Mouse (Mus musculus) thymus, adult 2 months (tissue): ENCODE data around the gene Safb. TPM values are rescaled to one million over a fixed set of nuclear protein-coding genes. Genes with fewer than 3 reads are reported as not detected.
A peak's percentile ranks its signal among the peaks of the same experiment; 100 is the strongest.

Source experiments
- DNase-seq: peaks from one replicate; pipeline ENCODE4 v3.0.0; 2021
- H3K27ac ChIP-seq: fragments of 200-500 bp; 2 replicates; pipeline ENCODE4 v1.5.1; 2012; ENCODE audit warnings: low read length, control low read depth; ENCODE audit not compliant: control insufficient read depth, insufficient read depth
- H3K27me3 ChIP-seq: fragments of 200-500 bp; 2 replicates; pipeline ENCODE4 v1.6.1; 2012; ENCODE audit warnings: mild to moderate bottlenecking, low read length, moderate library complexity, mixed read lengths; ENCODE audit not compliant: control insufficient read depth, insufficient read depth
- H3K36me3 ChIP-seq: fragments of 200-500 bp; 2 replicates; pipeline ENCODE4 v1.6.1; 2012; ENCODE audit warnings: mild to moderate bottlenecking, low read length, moderate library complexity; ENCODE audit not compliant: control insufficient read depth, insufficient read depth
- H3K4me1 ChIP-seq: fragments of 200-500 bp; replicated peaks from 2 replicates; pipeline ENCODE4 v1.6.1; 2012; ENCODE audit warnings: low read length; ENCODE audit not compliant: control insufficient read depth, insufficient read depth
- H3K4me3 ChIP-seq: fragments of 200-500 bp; 2 replicates; pipeline ENCODE4 v1.5.1; 2012; ENCODE audit warnings: mild to moderate bottlenecking, low read length, control low read depth, moderate library complexity; ENCODE audit not compliant: control insufficient read depth, insufficient read depth
- CTCF ChIP-seq: fragments of 200-500 bp; IDR thresholded peaks from 2 replicates; pipeline ENCODE4 v1.5.1; 2012; ENCODE audit warnings: mild to moderate bottlenecking, control low read depth, low read length, moderate library complexity, borderline replicate concordance; ENCODE audit not compliant: control insufficient read depth, poor library complexity, insufficient read depth; ENCODE audit errors: extremely low read depth
- POLR2A ChIP-seq: fragments of 200-500 bp; IDR thresholded peaks from 2 replicates; pipeline ENCODE4 v1.6.1; 2012; ENCODE audit warnings: mild to moderate bottlenecking, low read length, control low read depth, moderate library complexity; ENCODE audit not compliant: control insufficient read depth, poor library complexity, insufficient read depth; ENCODE audit errors: extremely low read depth
- WGBS: fragments of 180-500 bp; shearing (Covaris S2); methylation state at CpG from one replicate; pipeline ENCODE4 v1.1.7; 2018; 5-methylcytosine and 5-hydroxymethylcytosine counted together
- polyA plus RNA-seq: library from polyadenylated mRNA; depleted of rRNA; stranded (reverse); fragments of >200 nt; gene quantifications from 2 replicates; pipeline ENCODE4 v1.2.3, GENCODE M21; 2012

Gene Safb
- polyA plus RNA-seq, 1 experiment, result 222 TPM

DNA sequence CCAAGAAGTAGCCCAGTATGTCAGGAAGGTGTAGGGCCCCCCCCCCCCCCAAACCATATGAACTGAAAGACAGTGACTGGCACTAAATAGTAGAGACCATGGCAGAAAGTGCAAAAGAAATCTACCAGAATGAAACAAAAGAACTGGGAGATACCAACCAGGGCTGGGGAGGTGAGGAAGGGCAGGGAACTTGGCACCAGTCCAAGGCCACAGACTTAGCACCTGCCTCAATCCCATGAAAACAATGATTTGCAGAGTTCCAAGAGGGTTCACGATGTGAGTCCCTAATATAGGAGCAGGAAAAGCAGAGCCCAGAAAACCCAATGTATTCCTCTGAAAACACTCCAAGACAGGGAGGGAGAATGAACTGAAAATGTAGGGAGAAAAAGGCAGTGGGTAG is 12.5 kb upstream of the Safb start:
- TF ChIP-seq POLR2A, result no peak
- TF ChIP-seq CTCF, result no peak
- peaks cover 79% of the 10 kb centered on the region for H3K36me3 ChIP-seq
- DNase-seq, result no peak
- H3K27me3 ChIP-seq, result no peaks in the 10 kb centered on the region
- H3K4me1 ChIP-seq, result no peaks in the 10 kb centered on the region
- H3K4me3 ChIP-seq, result no peak overlapping the region
- WGBS, result 100% methylated on average over 1 of the region's 1 CpGs
- H3K27ac ChIP-seq, result no peak overlapping the region

GRCm38 (mm10) chr17:56572939-56573338 is 11.7 kb upstream of the Safb start:
- no peak for TF ChIP-seq POLR2A
- no peak for TF ChIP-seq CTCF
- H3K4me1 ChIP-seq, result no peaks in the 10 kb centered on the region
- no peak overlapping the region for H3K27ac ChIP-seq
- H3K27me3 ChIP-seq, result no peaks in the 10 kb centered on the region
- H3K36me3 ChIP-seq, result peaks cover 79% of the 10 kb centered on the region
- H3K4me3 ChIP-seq, result no peak overlapping the region
- WGBS, result 98% methylated on average over 3 of the region's 3 CpGs
- no peak for DNase-seq

- Histone ChIP-seq H3K27ac (no peak overlapping the region), H3K4me1 (peaks cover 25% of the 10 kb centered on the region), H3K27me3 (no peaks in the 10 kb centered on the region), H3K4me3 (peak overlapping the region; percentile 73), H3K36me3 (peaks cover 34% of the 10 kb centered on the region)
- 51% methylated on average over 1 of the region's 1 CpGs for WGBS
- DNase-seq, result no peak
- TF ChIP-seq POLR2A (no peak), CTCF (no peak)
Measured at GRCm38 (mm10) chr17:56583071-56583470, 1.6 kb upstream of the Safb start.

GRCm38 (mm10) chr17:56583611-56584256 is 891 bp upstream of the Safb start:
- H3K27me3 ChIP-seq, result no peaks in the 10 kb centered on the region
- H3K27ac ChIP-seq, result peak overlapping the region; percentile 72
- WGBS, result under 1% methylated on average over 33 of the region's 33 CpGs
- peaks cover 25% of the 10 kb centered on the region for H3K4me1 ChIP-seq
- peak overlapping the region; percentile 73 for H3K4me3 ChIP-seq
- DNase-seq, result no peak
- peaks cover 31% of the 10 kb centered on the region for H3K36me3 ChIP-seq
- TF ChIP-seq CTCF, result no peak
- TF ChIP-seq POLR2A, result no peak

- H3K4me1 ChIP-seq, result peaks cover 25% of the 10 kb centered on the region
Measured at GRCm38 (mm10) chr17:56585171-56585821, 671 bp downstream of the Safb start.

DNA sequence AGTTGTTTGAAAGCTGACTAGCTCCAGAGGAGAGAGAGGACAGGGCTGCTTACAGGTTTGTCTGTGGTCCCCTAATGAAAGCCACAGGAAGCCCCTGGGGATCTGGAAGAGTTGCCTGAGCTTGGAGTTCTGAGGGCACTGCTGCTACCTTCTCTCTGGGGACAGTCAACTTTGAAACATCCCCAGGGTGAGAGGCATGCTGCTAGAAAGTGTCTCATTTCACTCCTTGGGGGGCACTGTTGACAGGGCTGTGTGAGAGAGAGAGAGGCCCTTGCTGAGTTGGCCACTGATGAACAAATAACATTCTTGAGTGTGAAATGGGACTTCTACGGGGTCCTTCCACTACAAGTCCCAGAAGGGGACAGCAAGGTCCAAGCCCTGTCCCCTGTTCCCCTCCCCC is 3.1 kb downstream of the Safb start:
- no peaks in the 10 kb centered on the region for H3K27me3 ChIP-seq
- WGBS, result 93% methylated on average over 1 of the region's 1 CpGs
- no peak overlapping the region for H3K27ac ChIP-seq
- H3K4me3 ChIP-seq, result no peak overlapping the region
- no peak for DNase-seq
- peaks cover 41% of the 10 kb centered on the region for H3K36me3 ChIP-seq
- TF ChIP-seq POLR2A, result no peak
- H3K4me1 ChIP-seq, result peaks cover 18% of the 10 kb centered on the region

More at GRCm38 (mm10) chr17:56585171-56585821, 671 bp downstream of the Safb start:
- no peaks in the 10 kb centered on the region for H3K27me3 ChIP-seq
- no peak for DNase-seq
- H3K4me3 ChIP-seq, result peak overlapping the region; percentile 62
- H3K36me3 ChIP-seq, result peaks cover 32% of the 10 kb centered on the region
- WGBS, result under 1% methylated on average over 61 of the region's 61 CpGs
- TF ChIP-seq POLR2A, result no peak
- TF ChIP-seq CTCF, result no peak
- H3K27ac ChIP-seq, result peak overlapping the region; percentile 41

- H3K4me3 ChIP-seq, result no peak overlapping the region
- TF ChIP-seq POLR2A (no peak), CTCF (no peak)
- WGBS, result 98% methylated on average over 4 of the region's 4 CpGs
- peaks cover 53% of the 10 kb centered on the region for H3K36me3 ChIP-seq
- peaks cover 9% of the 10 kb centered on the region for H3K4me1 ChIP-seq
- H3K27ac ChIP-seq, result no peak overlapping the region
- DNase-seq, result no peak
- no peaks in the 10 kb centered on the region for H3K27me3 ChIP-seq
Measured at GRCm38 (mm10) chr17:56588921-56589320, 4.3 kb downstream of the Safb start.
